Mouse (Mus musculus) stomach, postnatal 0 days (tissue): ENCODE measurements around the gene Fhl3.

Source experiments
- CTCF ChIP-seq: IDR thresholded peaks from 2 replicates; pipeline ENCODE4 v1.5.1; 2016; ENCODE audit warnings: antibody characterized with exemption, low read depth, mild to moderate bottlenecking, moderate library complexity
- EP300 ChIP-seq: optimal IDR thresholded peaks from 2 replicates; pipeline ENCODE3; 2016; ENCODE audit warnings: antibody characterized with exemption

DNA sequence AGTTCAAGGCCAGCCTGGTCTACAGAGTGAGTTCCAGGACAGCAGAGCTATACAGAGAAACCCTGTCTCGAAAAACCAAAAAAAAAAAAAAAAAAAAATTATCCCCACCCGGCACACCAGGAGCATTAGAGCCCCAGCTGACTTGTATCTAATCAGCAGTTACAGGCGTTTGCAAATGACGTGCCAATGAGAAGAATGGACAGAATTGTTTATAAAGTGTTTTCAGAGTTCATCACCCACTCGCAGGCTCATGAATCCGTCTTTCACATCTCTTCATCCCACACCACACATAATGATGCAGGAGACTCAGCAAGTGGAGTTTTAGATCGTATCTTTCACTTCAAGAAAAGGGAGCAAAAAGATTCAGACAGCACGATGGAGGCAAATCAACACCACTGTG is 15.0 kb upstream of the Fhl3 start:
- TF ChIP-seq CTCF (no peak), EP300 (no peak)
